Mouse (Mus musculus) cerebellum, adult 2 months (tissue): Measurements from ENCODE around the gene Med15. TPM values are rescaled to one million over a fixed set of nuclear protein-coding genes. Genes with fewer than 3 reads are reported as not detected.

ENCODE experiments used
- DNase-seq, 2 experiments: peaks; one replicate each; pipeline ENCODE4 v3.0.0; 2021
- H3K27ac ChIP-seq: fragments of 200-500 bp; 2 replicates; pipeline ENCODE4 v1.5.1; 2012; ENCODE audit warnings: low read length, control low read depth, inconsistent platforms; ENCODE audit not compliant: insufficient read depth
- H3K27me3 ChIP-seq: fragments of 200-500 bp; 2 replicates; pipeline ENCODE4 v1.6.1; 2012; ENCODE audit warnings: inconsistent platforms, mild to moderate bottlenecking, low read length, moderate library complexity; ENCODE audit not compliant: control insufficient read depth, insufficient read depth
- H3K4me1 ChIP-seq: fragments of 200-500 bp; 2 replicates; pipeline ENCODE4 v1.6.1; 2011; ENCODE audit warnings: low read length; ENCODE audit not compliant: control insufficient read depth, insufficient read depth
- H3K4me3 ChIP-seq: fragments of 200-500 bp; replicated peaks from 2 replicates; pipeline ENCODE3; 2011; ENCODE audit warnings: mild to moderate bottlenecking, low read depth, low read length, control low read depth; ENCODE audit not compliant: insufficient read depth
- CTCF ChIP-seq: fragments of 200-500 bp; IDR thresholded peaks from 2 replicates; pipeline ENCODE4 v1.5.1; 2011; ENCODE audit warnings: low read depth, mild to moderate bottlenecking, control low read depth, low read length, moderate library complexity, borderline replicate concordance; ENCODE audit not compliant: insufficient read depth
- POLR2A ChIP-seq: fragments of 200-500 bp; IDR thresholded peaks from 2 replicates; pipeline ENCODE4 v1.6.1; 2011; ENCODE audit warnings: low read length, control low read depth, borderline replicate concordance; ENCODE audit not compliant: insufficient read depth
- WGBS: fragments of 180-500 bp; shearing (Covaris S2); methylation state at CpG from one replicate; pipeline ENCODE4 v1.1.7; 2018; 5-methylcytosine and 5-hydroxymethylcytosine counted together
- polyA plus RNA-seq: library from polyadenylated mRNA; depleted of rRNA; stranded (reverse); fragments of >200 nt; gene quantifications from 2 replicates; pipeline ENCODE4 v1.2.3, GENCODE M21; 2012

The Med15 gene
- polyA plus RNA-seq, 1 experiment = 73.1 TPM

DNA sequence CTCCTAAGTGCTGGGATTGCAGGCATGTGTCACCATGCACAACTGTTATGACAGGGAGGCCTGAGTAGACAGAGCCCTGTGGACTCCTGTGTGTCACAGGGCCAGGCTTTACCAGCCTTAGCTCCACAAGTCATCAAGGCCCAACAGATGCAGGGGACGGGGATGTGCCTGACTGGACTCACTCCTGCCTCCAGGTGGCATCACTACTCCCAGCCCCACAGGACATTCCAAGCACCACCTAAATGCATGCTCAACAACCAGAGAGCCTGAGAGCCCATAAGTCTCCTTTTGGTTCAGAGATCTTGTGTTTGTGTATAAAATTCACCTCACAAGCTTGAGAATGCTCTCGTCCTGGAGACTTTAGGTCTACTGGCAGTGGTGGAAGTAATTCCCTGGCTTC lies 95.1 kb downstream of the Med15 start:
- Histone ChIP-seq H3K27ac (no peak overlapping the region), H3K27me3 (no peaks in the 10 kb centered on the region), H3K4me3 (no peak overlapping the region), H3K4me1 (peaks cover 20% of the 10 kb centered on the region)
- DNase-seq = no peak
- TF ChIP-seq CTCF (0 out of 2 replicates have a peak, but pooled peaks have one; percentile 34), POLR2A (no peak)
- 85% methylated on average over 2 of the region's 2 CpGs for WGBS

DNA sequence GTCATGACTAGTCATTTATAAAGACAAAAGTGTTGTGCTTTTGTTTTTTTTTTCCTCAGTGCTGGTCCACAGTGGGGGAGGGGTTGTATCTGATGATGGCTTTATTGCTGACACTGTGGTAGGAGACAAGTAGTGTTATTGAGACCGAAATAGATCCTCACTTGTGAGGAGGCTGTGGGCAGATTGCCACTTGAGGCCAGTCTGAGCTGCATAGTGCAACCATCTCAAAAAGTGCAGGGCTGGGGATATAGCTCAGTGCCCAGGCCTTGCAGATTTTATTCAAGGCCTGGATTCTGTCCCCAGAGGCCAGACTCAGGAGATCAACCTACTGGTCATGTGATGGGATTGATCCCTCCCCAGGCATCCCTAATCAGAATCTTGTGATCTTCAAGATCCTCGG lies 95.8 kb downstream of the Med15 start:
- H3K27ac ChIP-seq = no peak overlapping the region
- H3K4me3 ChIP-seq = no peak overlapping the region
- WGBS = 80% methylated on average over 2 of the region's 2 CpGs
- DNase-seq = no peak
- peaks cover 15% of the 10 kb centered on the region for H3K4me1 ChIP-seq
- TF ChIP-seq CTCF (no peak), POLR2A (no peak)
- no peaks in the 10 kb centered on the region for H3K27me3 ChIP-seq

DNA sequence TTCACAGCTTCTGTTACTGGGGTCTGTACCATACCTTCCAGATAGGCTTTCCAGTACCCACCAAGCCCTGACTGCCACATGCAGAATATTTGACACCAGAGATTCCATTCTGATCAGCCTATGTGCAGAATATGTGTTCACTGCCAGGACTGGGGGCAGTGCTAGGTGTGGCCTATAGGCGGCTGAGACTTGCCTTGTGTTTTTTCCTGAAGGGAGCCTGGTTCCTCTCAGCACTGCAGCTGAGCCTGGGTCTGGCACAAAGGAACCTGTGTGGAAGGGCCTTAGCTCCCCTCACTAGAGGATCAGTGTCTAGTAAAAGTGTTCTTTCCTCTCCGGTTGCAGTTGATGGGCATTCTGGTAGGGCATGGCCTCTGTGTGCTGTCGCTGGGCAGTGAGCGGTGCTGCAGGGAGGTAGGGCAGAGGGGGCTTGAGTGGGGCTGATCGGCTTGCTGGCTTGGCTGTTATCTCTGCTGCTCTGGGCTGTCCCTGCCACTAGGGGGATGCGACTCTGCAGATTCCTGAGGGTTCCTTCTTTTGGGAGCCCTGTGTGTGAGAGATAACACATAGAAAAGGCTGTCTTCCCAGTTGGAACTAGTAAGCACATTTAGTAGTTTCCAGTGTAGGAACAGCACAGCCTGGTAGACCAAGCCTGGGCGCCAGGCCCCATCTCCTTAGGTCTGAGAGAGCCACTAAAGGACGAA lies 99.1 kb downstream of the Med15 start:
- WGBS = 73% methylated on average over 8 of the region's 8 CpGs
- Histone ChIP-seq H3K4me1 (0 out of 2 replicates have a peak, but pooled peaks cover 2% of the 10 kb centered on the region), H3K27ac (no peak overlapping the region), H3K4me3 (no peak overlapping the region), H3K27me3 (no peaks in the 10 kb centered on the region)
- TF ChIP-seq CTCF = no peak; the same call in 1 of the 2 replicates
- peak in 1 of 2 experiments; percentile 12 for DNase-seq

DNA sequence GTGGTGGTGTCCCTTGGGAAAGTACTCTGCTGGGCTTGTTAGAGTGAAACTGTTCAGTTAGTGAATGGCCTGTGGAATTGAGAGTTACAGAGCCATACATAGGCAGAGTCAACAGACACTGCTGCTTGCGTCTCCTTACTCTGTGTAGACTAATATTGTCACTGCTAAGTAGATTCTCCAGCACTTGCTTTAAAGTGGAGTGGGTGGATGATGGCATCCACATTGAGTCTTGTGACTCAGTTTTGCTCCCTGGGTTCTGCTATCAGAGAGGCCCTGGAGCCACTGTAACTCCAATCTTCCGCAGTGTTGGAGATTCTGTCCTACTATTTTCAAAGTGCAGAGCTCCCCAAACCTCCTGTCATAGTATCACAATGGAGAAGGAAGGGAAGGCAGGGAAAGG lies 100.1 kb downstream of the Med15 start:
- Histone ChIP-seq H3K4me3 (no peak overlapping the region), H3K27me3 (no peaks in the 10 kb centered on the region), H3K27ac (no peak overlapping the region), H3K4me1 (0 out of 2 replicates have a peak, but pooled peaks cover 2% of the 10 kb centered on the region)
- no peak for TF ChIP-seq POLR2A
- no peak for TF ChIP-seq CTCF
- WGBS = 97% methylated on average over 2 of the region's 2 CpGs
- no peak for DNase-seq

DNA sequence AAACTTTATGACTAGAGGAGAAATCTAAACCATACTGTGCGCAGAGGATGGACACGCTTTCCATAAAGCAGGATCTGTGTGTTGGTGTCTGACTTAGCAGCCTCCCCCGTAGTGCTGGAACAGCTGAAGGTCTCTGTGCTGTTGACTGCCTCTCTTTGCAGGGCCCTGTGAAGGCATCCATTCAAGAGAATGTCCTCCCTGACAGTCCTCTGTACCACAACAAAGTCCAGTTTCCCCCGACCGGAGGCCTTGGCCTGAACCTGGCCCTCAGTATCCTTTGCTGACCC lies 106.5 kb downstream of the Med15 start:
- WGBS = 97% methylated on average over 5 of the region's 5 CpGs
- no peaks in the 10 kb centered on the region for H3K4me1 ChIP-seq
- H3K4me3 ChIP-seq = no peak overlapping the region
- no peaks in the 10 kb centered on the region for H3K27me3 ChIP-seq
- no peak overlapping the region for H3K27ac ChIP-seq
- TF ChIP-seq POLR2A (no peak), CTCF (no peak)
- DNase-seq = no peak

DNA sequence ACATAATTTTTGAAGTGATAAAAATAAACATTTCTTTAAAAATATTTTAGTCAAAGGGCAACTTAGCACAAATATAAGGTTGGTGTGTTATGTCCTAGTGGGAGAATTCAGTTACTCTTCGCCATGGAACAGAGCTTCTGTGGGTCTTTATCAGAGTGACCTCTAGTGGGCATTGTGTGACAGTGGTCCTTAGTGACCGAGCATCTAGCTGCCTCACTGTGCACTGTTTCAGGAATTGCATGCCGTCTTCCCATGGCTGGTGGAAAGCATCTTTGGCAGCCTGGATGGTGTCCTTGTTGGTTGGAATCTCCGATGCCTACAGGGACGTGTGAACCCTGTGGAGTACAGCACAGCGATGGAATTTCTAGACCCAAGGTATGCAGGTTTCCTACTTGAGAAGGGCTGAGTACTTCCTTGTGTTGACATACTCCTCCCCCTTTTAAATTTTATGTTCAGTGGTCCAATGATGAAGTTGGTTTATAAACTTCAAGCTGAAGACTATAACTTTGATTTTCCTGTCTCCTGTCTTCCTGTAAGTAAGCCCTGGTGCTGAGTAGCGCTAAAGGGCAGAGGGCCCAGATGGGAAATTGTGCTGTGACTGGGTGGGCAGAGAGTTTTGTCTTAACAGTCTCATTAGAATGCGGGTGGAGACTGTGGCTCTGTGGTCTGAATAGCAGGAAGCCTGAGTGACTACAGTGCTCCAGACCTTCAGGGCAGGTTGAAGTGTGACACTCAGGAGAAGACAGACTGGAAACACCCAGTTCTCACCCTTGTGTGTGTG lies 107.0 kb downstream of the Med15 start:
- no peaks in the 10 kb centered on the region for H3K27me3 ChIP-seq
- TF ChIP-seq CTCF = peak; percentile 73; the same call in 1 of the 2 replicates
- TF ChIP-seq POLR2A = no peak
- 55% methylated on average over 8 of the region's 8 CpGs for WGBS
- H3K27ac ChIP-seq = no peak overlapping the region
- H3K4me3 ChIP-seq = no peak overlapping the region
- no peaks in the 10 kb centered on the region for H3K4me1 ChIP-seq
- DNase-seq = peak in 1 of 2 experiments; percentile 45

DNA sequence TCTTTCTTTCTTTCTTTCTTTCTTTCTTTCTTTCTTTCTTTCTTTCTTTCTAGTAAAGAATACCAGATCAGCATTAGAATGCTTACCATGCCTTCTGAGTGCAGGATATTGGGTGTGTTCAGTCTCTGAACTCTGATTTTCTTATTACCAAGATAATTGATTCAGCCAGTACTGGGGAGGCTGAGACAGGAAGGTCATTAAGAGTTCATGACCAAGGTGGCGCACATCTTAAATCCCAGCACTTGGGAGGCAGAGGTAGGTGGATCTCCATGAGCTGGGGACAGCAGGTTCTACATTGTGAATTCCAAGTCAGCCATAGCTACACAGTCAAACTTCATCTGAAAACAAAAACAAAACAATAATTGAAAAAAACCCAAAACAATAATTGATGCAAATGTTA lies 110.8 kb downstream of the Med15 start:
- H3K27me3 ChIP-seq = no peaks in the 10 kb centered on the region
- no peak overlapping the region for H3K4me3 ChIP-seq
- no peak for TF ChIP-seq CTCF
- DNase-seq = no peak
- WGBS = 100% methylated on average over 1 of the region's 1 CpGs
- no peak overlapping the region for H3K27ac ChIP-seq
- peaks cover 3% of the 10 kb centered on the region; the same call in 1 of the 2 replicates for H3K4me1 ChIP-seq
